Mouse (Mus musculus) hindbrain, embryonic 14.5 days (tissue): ENCODE measurements at regions not wholly inside any gene's neighbourhood (a gene's known extent, or its start where the extent isn't known, plus 50 kb on each side); places are given as distances from the start of the nearest gene placed in this dataset.

Source experiments
- ATAC-seq: fragments of 200-750 bp; cut with Nextera tagmentation; 2 replicates; pipeline ENCODE4 v1.8.0; 2017; ENCODE audit warnings: moderate number of reproducible peaks, mild to moderate bottlenecking, moderate TSS enrichment, moderate library complexity; ENCODE audit not compliant: low FRiP score
- DNase-seq: peaks from one replicate; pipeline ENCODE4 v3.0.0-alpha.2; 2015; ENCODE audit warnings: low spot score
- H3K27ac ChIP-seq: fragments of 300-500 bp; sonication (generic); 2 replicates; pipeline ENCODE4 v1.5.1; 2014; ENCODE audit warnings: mild to moderate bottlenecking, moderate library complexity
- H3K27me3 ChIP-seq: fragments of 300-500 bp; sonication (generic); 2 replicates; pipeline ENCODE4 v1.6.1; 2014; ENCODE audit warnings: mild to moderate bottlenecking, low read length, mixed read lengths; ENCODE audit not compliant: control insufficient read depth, insufficient read depth
- H3K36me3 ChIP-seq: fragments of 300-500 bp; sonication (generic); replicated peaks from 2 replicates; pipeline ENCODE4 v1.6.1; 2014; ENCODE audit not compliant: control insufficient read depth, insufficient read depth
- H3K4me1 ChIP-seq: fragments of 300-500 bp; sonication (generic); replicated peaks from 2 replicates; pipeline ENCODE4 v1.6.1; 2014; ENCODE audit warnings: antibody characterized with exemption, low read length, mixed read lengths; ENCODE audit not compliant: control insufficient read depth, insufficient read depth
- H3K4me2 ChIP-seq: fragments of 300-500 bp; sonication (generic); replicated peaks from 2 replicates; pipeline ENCODE4 v1.6.1; 2014; ENCODE audit warnings: mild to moderate bottlenecking, moderate library complexity
- H3K4me3 ChIP-seq: fragments of 300-500 bp; sonication (generic); replicated peaks from 2 replicates; pipeline ENCODE4 v1.5.1; 2014; ENCODE audit warnings: mild to moderate bottlenecking, low read length
- H3K9ac ChIP-seq: fragments of 300-500 bp; sonication (generic); 2 replicates; pipeline ENCODE4 v1.6.1; 2014
- H3K9me3 ChIP-seq: fragments of 300-500 bp; sonication (generic); 2 replicates; pipeline ENCODE4 v1.6.1; 2016; ENCODE audit warnings: low read length; ENCODE audit not compliant: control insufficient read depth
- WGBS: fragments of 180-500 bp; shearing (Covaris S2); extraction: QIAGEN DNeasy Blood & Tissue Kit; methylation state at CpG from one replicate; pipeline ENCODE4 v1.1.7; 2014; 5-methylcytosine and 5-hydroxymethylcytosine counted together

DNA sequence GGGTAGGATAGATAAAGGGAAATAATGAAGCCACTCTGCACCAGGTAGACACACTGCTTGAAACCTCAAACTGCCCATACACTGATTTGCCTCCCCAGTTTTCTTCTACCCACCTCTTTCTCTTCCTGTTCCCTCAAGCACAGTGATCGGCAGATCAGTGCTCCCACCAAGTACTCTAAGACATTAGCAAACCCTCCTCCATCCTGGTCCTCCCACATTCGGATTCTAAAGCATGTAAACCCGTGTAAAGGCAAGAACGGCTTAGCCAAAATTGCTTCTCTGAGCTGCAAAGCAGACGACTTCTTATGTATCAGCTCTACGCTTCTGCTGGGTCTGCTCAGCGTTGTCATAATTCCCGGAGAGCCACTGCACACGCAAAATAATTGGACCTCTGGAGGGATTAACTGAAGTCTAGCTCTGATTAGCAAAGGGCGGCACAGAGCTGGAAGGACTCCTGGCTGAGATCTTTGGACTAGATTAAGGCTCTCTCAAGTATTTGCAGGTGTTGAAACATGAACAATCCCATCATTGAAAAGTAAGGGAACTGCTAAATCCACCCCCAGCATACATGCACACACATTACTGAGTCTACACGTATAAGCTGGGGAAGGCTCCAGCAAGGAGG, 67.2 kb downstream of the Mtx3 start:
- no peaks in the 10 kb centered on the region for H3K36me3 ChIP-seq
- no peaks in the 10 kb centered on the region for H3K27me3 ChIP-seq
- no peak for ATAC-seq
- no peak overlapping the region for H3K4me2 ChIP-seq
- H3K4me1 ChIP-seq, result no peaks in the 10 kb centered on the region
- H3K27ac ChIP-seq, result no peak overlapping the region
- H3K9ac ChIP-seq, result no peak overlapping the region
- WGBS, result 87% methylated on average over 11 of the region's 11 CpGs
- no peak overlapping the region for H3K4me3 ChIP-seq
- DNase-seq, result no peak
- H3K9me3 ChIP-seq, result no peaks in the 10 kb centered on the region

DNA sequence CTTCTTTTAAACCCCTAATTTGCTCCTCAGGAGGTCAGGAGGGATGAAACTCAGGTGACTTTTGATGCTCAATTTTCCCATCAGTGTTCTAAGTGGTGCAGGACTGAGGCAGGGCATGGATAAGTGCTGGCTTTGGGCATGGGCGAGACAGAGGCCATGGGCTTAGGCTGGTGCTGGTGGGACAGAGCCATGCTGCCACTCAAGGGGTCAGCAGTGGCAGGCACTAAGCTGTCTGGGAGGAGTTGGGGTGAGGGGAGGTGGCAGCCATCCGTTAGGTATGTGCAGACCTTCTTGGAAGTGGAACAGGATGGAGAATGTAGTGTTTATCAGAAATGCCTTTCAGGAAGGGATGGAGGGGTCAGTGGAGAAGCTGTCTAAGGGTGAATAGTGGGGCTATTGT, 68.1 kb downstream of the Mtx3 start:
- H3K4me2 ChIP-seq, result no peak overlapping the region
- 75% methylated on average over 2 of the region's 2 CpGs for WGBS
- no peaks in the 10 kb centered on the region for H3K36me3 ChIP-seq
- no peak overlapping the region for H3K27ac ChIP-seq
- no peaks in the 10 kb centered on the region for H3K4me1 ChIP-seq
- H3K9ac ChIP-seq, result no peak overlapping the region
- no peaks in the 10 kb centered on the region for H3K9me3 ChIP-seq
- H3K27me3 ChIP-seq, result no peaks in the 10 kb centered on the region
- ATAC-seq (no peak), DNase-seq (no peak)
- H3K4me3 ChIP-seq, result no peak overlapping the region

DNA sequence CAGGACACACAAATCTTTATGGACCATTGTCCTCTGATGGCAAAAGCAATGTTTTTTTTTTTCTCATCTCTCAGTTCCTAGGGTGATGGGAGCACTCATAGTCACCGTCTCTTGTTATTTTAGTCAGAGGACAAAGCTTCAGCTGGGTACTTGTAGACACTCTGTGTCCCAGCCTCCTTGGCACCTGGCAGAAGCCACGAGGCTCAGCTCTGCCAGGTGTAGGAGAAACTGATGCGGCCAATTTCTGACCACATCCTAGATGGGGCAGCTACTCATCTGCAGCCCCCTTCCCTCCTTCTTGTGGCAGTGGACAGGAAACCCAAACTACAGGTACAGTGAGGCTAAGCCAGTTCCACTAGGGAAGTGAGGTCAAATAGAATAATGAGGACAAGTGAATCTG, 70.1 kb downstream of the Mtx3 start:
- Histone ChIP-seq H3K9me3 (no peaks in the 10 kb centered on the region), H3K4me3 (no peak overlapping the region), H3K4me2 (no peak overlapping the region), H3K27me3 (no peaks in the 10 kb centered on the region), H3K36me3 (no peaks in the 10 kb centered on the region), H3K9ac (no peak overlapping the region), H3K27ac (no peak overlapping the region), H3K4me1 (no peaks in the 10 kb centered on the region)
- DNase-seq (no peak), ATAC-seq (no peak)
- WGBS, result 96% methylated on average over 3 of the region's 3 CpGs

DNA sequence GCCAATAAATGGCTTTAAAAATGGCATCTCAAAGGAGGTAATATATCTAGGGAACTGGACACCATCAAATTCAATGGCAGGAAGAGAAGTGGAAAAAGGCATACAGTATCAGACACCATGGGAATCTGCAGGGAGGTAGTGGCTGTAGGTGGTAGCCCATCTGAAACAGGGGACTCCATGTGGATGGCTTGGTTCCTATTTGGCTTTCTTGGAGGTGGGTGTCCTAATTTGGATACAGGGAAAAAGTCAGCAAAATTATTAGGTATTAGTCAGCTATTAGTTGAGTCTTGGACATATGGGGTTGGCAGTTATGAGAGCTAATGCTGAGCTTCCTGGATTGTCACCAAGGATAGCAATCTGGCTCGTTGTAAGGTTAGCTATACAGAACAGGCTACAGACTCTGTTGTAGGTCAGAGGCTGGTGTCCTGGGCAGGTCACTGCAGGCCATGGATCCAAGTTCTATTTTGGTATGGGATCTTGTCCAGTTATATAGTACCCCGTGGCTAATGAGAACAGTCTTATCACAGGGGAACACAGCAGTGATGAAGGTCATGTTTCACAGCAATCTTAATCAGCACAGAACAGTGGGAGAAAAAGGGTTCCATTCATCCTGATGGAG, 70.8 kb downstream of the Mtx3 start:
- no peak overlapping the region for H3K4me2 ChIP-seq
- H3K9me3 ChIP-seq, result no peaks in the 10 kb centered on the region
- H3K36me3 ChIP-seq, result no peaks in the 10 kb centered on the region
- no peak overlapping the region for H3K9ac ChIP-seq
- ATAC-seq (no peak), DNase-seq (no peak)
- no peak overlapping the region for H3K4me3 ChIP-seq
- H3K27me3 ChIP-seq, result no peaks in the 10 kb centered on the region
- WGBS, result 82% methylated on average over 2 of the region's 2 CpGs
- no peak overlapping the region for H3K27ac ChIP-seq
- no peaks in the 10 kb centered on the region for H3K4me1 ChIP-seq

DNA sequence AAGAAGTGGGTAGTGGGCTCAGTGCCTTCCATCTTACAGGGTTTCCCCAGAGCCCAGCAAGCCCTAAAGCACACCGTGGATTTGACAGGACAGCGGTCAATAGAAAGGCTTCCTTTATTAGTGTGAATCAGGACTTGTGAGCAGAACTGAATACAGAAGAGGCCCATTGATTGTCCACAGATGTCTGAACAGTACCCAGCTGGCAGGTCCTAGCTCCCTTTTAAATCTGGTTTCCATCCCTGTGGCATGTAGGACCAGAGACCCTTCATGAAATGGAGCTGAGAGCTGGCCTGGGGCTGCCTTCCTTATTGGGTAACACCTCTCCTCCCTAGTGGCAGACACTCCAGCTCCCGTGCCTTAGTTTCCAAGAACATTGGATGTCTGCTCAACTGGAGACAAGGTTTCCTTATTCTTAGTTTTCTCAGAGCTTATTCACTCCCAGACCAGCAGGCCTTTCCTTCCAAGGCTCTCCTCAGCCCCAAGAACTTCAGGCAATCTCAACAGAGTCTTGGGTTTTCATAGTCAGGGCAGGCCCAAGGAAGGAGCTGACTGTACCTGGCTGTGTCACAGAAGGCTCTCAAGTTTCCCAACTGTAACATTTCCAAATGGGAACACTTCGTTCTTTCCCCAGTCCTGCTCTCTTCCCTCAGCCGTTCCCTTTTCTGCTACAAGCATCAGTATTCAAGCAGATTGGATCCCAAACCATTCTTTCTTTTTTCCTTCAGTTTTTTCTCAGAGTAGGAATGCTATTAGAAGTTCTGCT, 71.6 kb downstream of the Mtx3 start:
- Histone ChIP-seq H3K9ac (no peak overlapping the region), H3K4me2 (no peak overlapping the region), H3K36me3 (no peaks in the 10 kb centered on the region), H3K9me3 (no peaks in the 10 kb centered on the region), H3K27ac (no peak overlapping the region), H3K27me3 (no peaks in the 10 kb centered on the region), H3K4me3 (no peak overlapping the region), H3K4me1 (no peaks in the 10 kb centered on the region)
- ATAC-seq, result no peak
- WGBS, result 88% methylated on average over 5 of the region's 5 CpGs
- no peak for DNase-seq

DNA sequence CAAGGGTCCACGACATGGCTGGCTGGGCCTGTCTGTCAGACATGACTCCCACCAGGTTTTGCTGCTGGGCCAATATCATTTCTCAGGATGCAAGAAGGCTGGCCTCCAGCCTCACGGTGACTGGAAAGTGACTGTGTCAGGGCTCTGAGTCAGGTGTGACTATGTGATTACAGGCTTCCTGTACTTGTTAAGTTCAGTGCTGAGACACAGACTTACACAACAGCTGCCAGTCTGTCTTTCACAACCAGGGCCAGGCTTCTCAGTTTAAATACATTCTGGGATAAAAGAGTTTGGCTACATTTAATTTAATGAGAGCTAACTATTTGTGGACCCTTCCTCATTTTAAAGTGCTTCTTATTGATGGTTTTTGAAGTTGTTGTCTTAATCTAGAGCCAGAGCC, 75.3 kb downstream of the Mtx3 start:
- Histone ChIP-seq H3K9ac (no peak overlapping the region), H3K36me3 (no peaks in the 10 kb centered on the region), H3K9me3 (no peaks in the 10 kb centered on the region), H3K27ac (no peak overlapping the region), H3K4me2 (no peak overlapping the region), H3K4me3 (no peak overlapping the region), H3K4me1 (no peaks in the 10 kb centered on the region), H3K27me3 (no peaks in the 10 kb centered on the region)
- DNase-seq (no peak), ATAC-seq (no peak)
- WGBS, result 83% methylated on average over 2 of the region's 2 CpGs

DNA sequence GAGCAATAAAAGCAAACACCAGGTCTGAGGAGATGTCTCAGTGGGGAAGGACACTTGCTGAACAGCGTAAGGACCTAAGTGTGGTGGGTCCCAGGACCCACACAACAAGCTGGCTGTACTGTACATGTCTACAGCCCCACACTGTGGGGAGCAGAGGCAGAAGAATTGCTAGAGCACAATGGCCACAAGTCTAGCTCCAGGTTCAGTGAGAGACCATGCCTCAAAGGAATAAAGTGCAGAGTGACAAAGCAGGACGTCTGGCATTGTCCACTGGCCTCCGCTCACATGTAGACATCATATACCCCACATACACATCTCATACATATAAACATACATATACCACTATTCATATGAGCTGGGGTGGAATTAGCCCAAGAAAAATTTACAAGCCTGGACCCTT, 77.4 kb downstream of the Mtx3 start:
- Histone ChIP-seq H3K36me3 (no peaks in the 10 kb centered on the region), H3K4me1 (no peaks in the 10 kb centered on the region), H3K4me2 (no peak overlapping the region), H3K9me3 (no peaks in the 10 kb centered on the region), H3K9ac (no peak overlapping the region), H3K27me3 (no peaks in the 10 kb centered on the region), H3K27ac (no peak overlapping the region), H3K4me3 (no peak overlapping the region)
- WGBS, result 94% methylated on average over 3 of the region's 3 CpGs
- no peak for ATAC-seq
- no peak for DNase-seq

DNA sequence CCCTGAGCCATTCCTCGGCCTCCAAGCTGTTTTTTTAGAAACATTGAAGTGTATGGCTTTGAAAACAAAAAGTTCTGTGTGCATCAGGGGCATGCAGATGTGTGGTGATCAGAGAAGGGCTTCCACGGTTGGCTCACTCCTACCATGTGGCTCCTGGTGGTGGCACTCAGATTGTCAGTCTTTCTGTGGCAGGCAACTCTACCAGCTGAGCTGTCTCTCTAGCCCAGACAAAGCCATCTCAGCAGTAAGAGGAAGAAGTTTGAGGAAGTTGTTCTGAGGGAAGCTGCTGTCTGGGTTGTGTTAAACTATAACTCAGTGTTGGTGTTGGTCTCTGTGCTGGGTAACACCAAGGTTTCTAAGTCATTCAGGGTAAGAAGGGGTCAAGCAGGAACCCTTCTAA, 78.9 kb downstream of the Mtx3 start:
- Histone ChIP-seq H3K4me1 (no peaks in the 10 kb centered on the region), H3K36me3 (no peaks in the 10 kb centered on the region), H3K9me3 (no peaks in the 10 kb centered on the region), H3K27ac (no peak overlapping the region), H3K4me2 (no peak overlapping the region), H3K27me3 (no peaks in the 10 kb centered on the region), H3K4me3 (no peak overlapping the region), H3K9ac (no peak overlapping the region)
- WGBS, result 81% methylated on average over 2 of the region's 2 CpGs
- DNase-seq, result no peak
- ATAC-seq, result no peak

DNA sequence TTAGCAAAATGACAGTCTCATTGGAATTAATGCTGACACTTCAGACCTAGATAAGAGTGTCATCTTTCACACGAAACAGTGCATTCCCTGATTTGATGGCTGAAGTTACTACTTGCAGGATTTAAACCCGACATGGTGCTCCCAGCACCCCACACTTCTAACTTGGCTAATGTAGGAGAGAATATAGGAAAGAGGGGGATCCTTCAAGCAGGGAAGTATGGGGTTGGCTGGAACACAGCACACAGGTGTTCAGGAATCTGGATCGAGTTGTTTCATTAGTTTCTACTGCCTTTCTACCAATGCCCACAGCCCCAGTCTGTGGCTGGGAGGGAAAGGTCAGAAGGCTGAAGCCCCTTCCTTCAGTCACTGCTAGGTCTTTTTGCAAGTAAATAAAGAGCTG, 79.5 kb downstream of the Mtx3 start:
- H3K27me3 ChIP-seq, result no peaks in the 10 kb centered on the region
- WGBS, result 80% methylated on average over 3 of the region's 3 CpGs
- DNase-seq, result no peak
- no peak overlapping the region for H3K4me2 ChIP-seq
- ATAC-seq, result no peak
- H3K4me3 ChIP-seq, result no peak overlapping the region
- no peaks in the 10 kb centered on the region for H3K9me3 ChIP-seq
- H3K36me3 ChIP-seq, result no peaks in the 10 kb centered on the region
- no peaks in the 10 kb centered on the region for H3K4me1 ChIP-seq
- no peak overlapping the region for H3K9ac ChIP-seq
- H3K27ac ChIP-seq, result no peak overlapping the region
